Mouse (Mus musculus): ENCODE measurements at regions not wholly inside any gene's neighbourhood (a gene's known extent, or its start where the extent isn't known, plus 50 kb on each side); places are given as distances from the start of the nearest gene placed in this dataset. TPM values are rescaled to one million over a fixed set of nuclear protein-coding genes. Genes with fewer than 3 reads are reported as not detected.

GRCm38 (mm10) chr5:83410221-83410620 lies 55.2 kb upstream of the Tecrl start:
- ATAC-seq (ENCODE audit: low FRiP score, low TSS enrichment) = no peak
- no peak overlapping the region for H3K9ac ChIP-seq (ENCODE audit: low read length)
- H3K4me1 ChIP-seq (replicated peaks; ENCODE audit: control insufficient read depth, insufficient read depth) = no peaks in the 10 kb centered on the region
- H3K4me3 ChIP-seq (ENCODE audit: low read depth, low read length) = no peak overlapping the region
- H3K4me2 ChIP-seq (replicated peaks; ENCODE audit: low read depth) = no peak overlapping the region
- DNase-seq (ENCODE audit: low spot score) = no peak
- H3K27me3 ChIP-seq (ENCODE audit: control insufficient read depth, insufficient read depth, low read length) = no peaks in the 10 kb centered on the region
- no peaks in the 10 kb centered on the region for H3K9me3 ChIP-seq (ENCODE audit: control insufficient read depth, low read length)
- 67% methylated on average over 2 of the region's 2 CpGs for WGBS
- H3K36me3 ChIP-seq (ENCODE audit: control insufficient read depth, insufficient read depth, low read length) = no peaks in the 10 kb centered on the region
- no peak for TF ChIP-seq CTCF (IDR thresholded peaks at IDR 0.05; ENCODE audit: low read depth)
- no peak for TF ChIP-seq EP300 (optimal IDR thresholded peaks at IDR 0.05)
- no peak overlapping the region for H3K27ac ChIP-seq (replicated peaks)

GRCm38 (mm10) chr5:83405266-83405954 lies 50.4 kb upstream of the Tecrl start:
- no peak for ATAC-seq (ENCODE audit: low FRiP score, low TSS enrichment)
- H3K4me2 ChIP-seq (replicated peaks; ENCODE audit: low read depth) = no peak overlapping the region

More at GRCm38 (mm10) chr5:83405266-83405954, 50.4 kb upstream of the Tecrl start:
- Histone ChIP-seq H3K9me3 (ENCODE audit: control insufficient read depth, low read length) (no peaks in the 10 kb centered on the region), H3K9ac (ENCODE audit: low read length) (no peak overlapping the region), H3K4me3 (ENCODE audit: low read depth, low read length) (no peak overlapping the region), H3K4me1 (replicated peaks; ENCODE audit: control insufficient read depth, insufficient read depth) (no peaks in the 10 kb centered on the region), H3K36me3 (ENCODE audit: control insufficient read depth, insufficient read depth, low read length) (no peaks in the 10 kb centered on the region), H3K27me3 (ENCODE audit: control insufficient read depth, insufficient read depth, low read length) (no peaks in the 10 kb centered on the region), H3K27ac (replicated peaks) (no peak overlapping the region)
- 71% methylated on average over 4 of the region's 4 CpGs for WGBS
- DNase-seq (ENCODE audit: low spot score) = no peak
- TF ChIP-seq EP300 (optimal IDR thresholded peaks at IDR 0.05) = no peak
- TF ChIP-seq CTCF (IDR thresholded peaks at IDR 0.05; ENCODE audit: low read depth) = no peak

Small RNAs in the stretch of these regions (microRNA-seq; reads per million reads assigned to microRNA genes)
- not detected for gene Gm44303
